Mouse (Mus musculus) lung, embryonic 16.5 days (tissue): ENCODE measurements around the gene Gm28051. TPM values are rescaled to one million over a fixed set of nuclear protein-coding genes. Genes with fewer than 3 reads are reported as not detected.

ENCODE experiments used
- ATAC-seq: fragments of 200-750 bp; cut with Nextera tagmentation; 2 replicates; pipeline ENCODE4 v1.8.0; 2017; ENCODE audit warnings: low read depth, mild to moderate bottlenecking, moderate library complexity
- H3K27ac ChIP-seq: fragments of 300-500 bp; sonication (generic); 2 replicates; pipeline ENCODE4 v1.5.1; 2014; ENCODE audit warnings: mild to moderate bottlenecking, control low read depth, low read length
- H3K27me3 ChIP-seq: fragments of 300-500 bp; sonication (generic); 2 replicates; pipeline ENCODE4 v1.6.1; 2014; ENCODE audit warnings: low read depth, low read length, mixed read lengths; ENCODE audit not compliant: control insufficient read depth, insufficient read depth
- H3K36me3 ChIP-seq: fragments of 300-500 bp; sonication (generic); 2 replicates; pipeline ENCODE4 v1.6.1; 2014; ENCODE audit warnings: low read length; ENCODE audit not compliant: control insufficient read depth, insufficient read depth
- H3K4me1 ChIP-seq: fragments of 300-500 bp; sonication (generic); replicated peaks from 2 replicates; pipeline ENCODE4 v1.6.1; 2014; ENCODE audit warnings: low read length, mixed read lengths; ENCODE audit not compliant: control insufficient read depth, insufficient read depth
- H3K4me2 ChIP-seq: fragments of 300-500 bp; sonication (generic); 2 replicates; pipeline ENCODE4 v1.6.1; 2014; ENCODE audit warnings: low read depth, low read length, control low read depth
- H3K4me3 ChIP-seq: fragments of 300-500 bp; sonication (generic); 2 replicates; pipeline ENCODE4 v1.5.1; 2014; ENCODE audit warnings: mild to moderate bottlenecking, low read length, control low read depth
- H3K9ac ChIP-seq: fragments of 300-500 bp; sonication (generic); 2 replicates; pipeline ENCODE4 v1.6.1; 2014; ENCODE audit warnings: low read length, control low read depth
- H3K9me3 ChIP-seq: fragments of 300-500 bp; sonication (generic); 2 replicates; pipeline ENCODE4 v1.6.1; 2016; ENCODE audit warnings: low read length; ENCODE audit not compliant: control insufficient read depth
- WGBS: fragments of 180-500 bp; shearing (Covaris S2); extraction: QIAGEN DNeasy Blood & Tissue Kit; methylation state at CpG from one replicate; pipeline ENCODE4 v1.1.7; 2014; 5-methylcytosine and 5-hydroxymethylcytosine counted together
- polyA plus RNA-seq: library from polyadenylated mRNA; unstranded; fragments of >200 nt; fragmentation: Nextera tagmentation; extraction: Ambion mirVana; gene quantifications from 2 replicates; pipeline ENCODE4 v1.2.1, GENCODE M21; 2015

The Gm28051 gene
- polyA plus RNA-seq = not detected in 2 replicates

DNA sequence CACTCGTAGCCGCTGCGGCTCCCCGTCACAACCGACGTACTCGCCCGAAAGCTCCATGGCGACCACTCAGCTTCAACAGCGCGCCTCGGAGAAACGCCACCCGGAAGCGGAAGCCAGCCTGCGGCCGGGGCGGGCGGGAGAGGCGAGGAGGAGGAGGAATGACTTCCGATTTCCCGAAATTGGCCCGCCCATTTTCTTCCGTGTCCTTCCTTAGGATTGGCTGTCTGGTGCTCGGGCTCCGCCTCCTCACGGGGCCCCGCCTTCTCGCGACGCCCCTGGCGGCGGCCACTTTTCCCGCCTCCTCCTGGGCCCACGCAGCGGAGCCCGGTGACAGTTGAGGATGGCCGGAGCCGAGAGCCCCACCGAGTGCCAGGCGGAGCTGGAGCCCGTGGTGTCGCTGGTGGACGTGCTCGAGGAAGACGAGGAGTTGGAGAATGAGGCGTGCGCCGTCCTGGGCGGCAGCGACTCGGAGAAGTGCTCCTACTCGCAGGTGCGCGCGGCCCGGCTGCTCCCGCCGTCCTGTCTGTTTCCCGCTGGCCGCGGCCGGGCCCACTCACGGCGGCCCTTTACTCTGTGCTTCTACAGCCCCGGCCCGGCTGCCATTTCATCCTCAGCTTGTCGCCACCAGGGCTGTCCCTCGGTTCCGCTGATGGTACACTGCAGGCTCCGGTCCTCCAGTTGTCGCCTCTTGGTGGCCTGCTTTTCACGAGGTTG lies at the start of gene Gm28051, which contains the start of the genes Gon7 and Ubr7:
TSS of gene Gm28051 (minus strand) at position 77 of the 714 bp plus-strand sequence.
TSS of gene Gon7 (minus strand) at position 115 of the 714 bp plus-strand sequence.
TSS of gene Ubr7 (plus strand) at position 279 of the 714 bp plus-strand sequence.
- H3K27me3 ChIP-seq = no peaks in the 10 kb centered on the region
- ATAC-seq = peak; percentile 98
- peak within 1 kb of the TSS; percentile 70 for H3K4me3 ChIP-seq
- peak within 1 kb of the TSS; percentile 95 for H3K27ac ChIP-seq
- H3K4me1 ChIP-seq = peaks cover 16% of the 10 kb centered on the region
- peak within 1 kb of the TSS; percentile 73 for H3K9ac ChIP-seq
- peak within 1 kb of the TSS; percentile 83 for H3K4me2 ChIP-seq
- H3K9me3 ChIP-seq = no peaks in the 10 kb centered on the region
- under 1% methylated on average over 73 of the region's 73 CpGs for WGBS
- 0 out of 2 replicates have a peak, but pooled peaks cover 2% of the 10 kb centered on the region for H3K36me3 ChIP-seq

DNA sequence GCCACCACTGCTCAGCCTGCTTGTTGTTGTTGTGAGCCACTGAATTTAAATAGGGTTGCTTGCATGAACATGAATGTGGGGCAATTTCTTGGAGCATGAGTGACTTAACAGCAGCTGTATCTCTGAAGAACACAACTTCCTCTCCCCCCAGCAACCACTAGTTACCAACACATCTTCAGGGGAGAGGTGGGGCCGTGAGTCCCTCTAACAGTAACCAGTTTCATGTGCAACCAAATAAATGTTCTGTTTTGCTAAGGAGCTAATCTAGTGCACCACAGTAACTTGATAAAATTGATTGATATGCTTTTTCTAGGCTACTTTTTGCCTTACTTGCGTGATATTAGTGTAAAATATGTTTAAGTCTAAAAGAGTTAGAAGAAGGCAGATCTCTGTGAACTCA lies 42.0 kb upstream of the Gm28051 start:
- Histone ChIP-seq H3K4me1 (no peaks in the 10 kb centered on the region), H3K4me2 (no peak overlapping the region), H3K36me3 (peaks cover 2% of the 10 kb centered on the region; the same call in 1 of the 2 replicates), H3K27me3 (no peaks in the 10 kb centered on the region), H3K4me3 (no peak overlapping the region), H3K27ac (no peak overlapping the region), H3K9me3 (no peaks in the 10 kb centered on the region), H3K9ac (no peak overlapping the region)
- 86% methylated on average over 2 of the region's 2 CpGs for WGBS
- ATAC-seq = no peak

DNA sequence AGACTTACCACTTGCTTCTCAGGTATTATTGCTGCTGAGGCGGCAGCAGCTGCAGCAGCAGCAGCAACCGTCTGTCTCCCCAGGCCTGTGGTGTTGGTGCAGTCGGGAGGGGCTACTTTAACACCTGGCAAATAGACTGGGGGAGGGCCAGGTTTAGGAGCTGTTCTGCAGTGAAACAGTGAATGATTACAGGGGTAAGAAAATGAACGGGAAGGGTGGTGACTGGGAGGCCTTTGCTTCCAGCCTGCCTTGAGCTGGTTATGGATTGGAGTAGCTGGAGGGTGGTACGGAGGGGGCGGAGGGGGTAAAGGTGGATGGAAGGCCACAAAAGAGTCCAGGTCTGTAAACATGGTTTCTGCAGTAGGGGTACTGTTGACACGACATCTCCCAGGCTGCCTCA lies 30.4 kb upstream of the Gm28051 start:
- ATAC-seq = no peak
- no peaks in the 10 kb centered on the region for H3K9me3 ChIP-seq
- H3K27me3 ChIP-seq = no peaks in the 10 kb centered on the region
- no peak overlapping the region for H3K27ac ChIP-seq
- H3K36me3 ChIP-seq = peaks cover 50% of the 10 kb centered on the region
- H3K4me1 ChIP-seq = no peaks in the 10 kb centered on the region
- 80% methylated on average over 7 of the region's 7 CpGs for WGBS
- H3K9ac ChIP-seq = no peak overlapping the region
- H3K4me3 ChIP-seq = no peak overlapping the region
- no peak overlapping the region for H3K4me2 ChIP-seq

- Histone ChIP-seq H3K4me2 (no peak overlapping the region), H3K9ac (no peak overlapping the region), H3K36me3 (peaks cover 37% of the 10 kb centered on the region), H3K27ac (no peak overlapping the region), H3K9me3 (no peaks in the 10 kb centered on the region), H3K27me3 (no peaks in the 10 kb centered on the region), H3K4me3 (no peak overlapping the region), H3K4me1 (no peaks in the 10 kb centered on the region)
- no peak for ATAC-seq
- 89% methylated on average over 5 of the region's 5 CpGs for WGBS
These were observed 28.0 kb upstream of the Gm28051 start for GRCm38 (mm10) chr12:102785593-102785985.

DNA sequence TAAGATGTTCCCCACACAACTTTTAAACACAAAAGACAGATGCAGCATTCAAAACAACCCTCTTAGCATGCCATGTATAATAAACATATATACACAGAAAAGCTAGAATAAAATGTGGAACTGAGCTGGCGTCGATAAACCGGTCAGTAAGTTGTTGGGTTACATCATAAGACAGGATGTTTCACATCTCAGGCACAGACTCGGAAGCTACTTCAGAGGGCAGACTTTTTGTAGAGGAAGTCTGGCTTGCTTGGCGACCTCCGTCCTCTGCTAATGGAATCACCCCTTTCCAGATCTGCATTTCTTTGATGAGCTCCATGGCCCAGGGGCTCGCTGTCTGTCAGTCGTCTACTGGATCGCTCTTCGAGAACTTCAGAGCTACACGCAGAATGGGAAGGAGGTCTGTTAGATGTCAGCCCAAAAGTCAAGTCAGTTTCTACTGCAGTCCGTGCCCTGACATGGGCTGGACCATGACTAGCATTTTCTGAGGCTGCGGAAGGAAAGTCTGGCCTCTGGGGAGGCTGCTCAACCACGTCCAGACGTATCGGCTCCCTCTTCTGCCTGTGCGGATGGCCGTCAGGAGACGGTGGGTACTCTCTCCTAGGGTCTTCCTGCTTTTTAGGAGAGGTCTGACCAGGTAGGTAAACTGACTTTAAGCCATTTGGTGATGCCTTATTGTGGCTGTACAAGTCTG lies 27.5 kb upstream of the Gm28051 start:
- Histone ChIP-seq H3K27me3 (no peaks in the 10 kb centered on the region), H3K9me3 (no peaks in the 10 kb centered on the region), H3K27ac (no peak overlapping the region), H3K4me2 (no peak overlapping the region), H3K4me1 (no peaks in the 10 kb centered on the region), H3K9ac (no peak overlapping the region), H3K4me3 (no peak overlapping the region), H3K36me3 (peaks cover 32% of the 10 kb centered on the region)
- WGBS = 86% methylated on average over 19 of the region's 19 CpGs
- ATAC-seq = no peak

- H3K27ac ChIP-seq = no peak overlapping the region
- H3K4me2 ChIP-seq = no peak overlapping the region
- no peaks in the 10 kb centered on the region for H3K9me3 ChIP-seq
- H3K4me3 ChIP-seq = no peak overlapping the region
- H3K27me3 ChIP-seq = no peaks in the 10 kb centered on the region
- no peak overlapping the region for H3K9ac ChIP-seq
- 87% methylated on average over 5 of the region's 5 CpGs for WGBS
- ATAC-seq = no peak
- no peaks in the 10 kb centered on the region for H3K4me1 ChIP-seq
- H3K36me3 ChIP-seq = peaks cover 21% of the 10 kb centered on the region
These were observed 25.3 kb upstream of the Gm28051 start for GRCm38 (mm10) chr12:102782841-102783240.

GRCm38 (mm10) chr12:102779452-102779851 lies 21.9 kb upstream of the Gm28051 start:
- Histone ChIP-seq H3K36me3 (peaks cover 8% of the 10 kb centered on the region; the same call in 1 of the 2 replicates), H3K4me3 (no peak overlapping the region), H3K27ac (no peak overlapping the region), H3K4me2 (no peak overlapping the region), H3K4me1 (no peaks in the 10 kb centered on the region), H3K9ac (no peak overlapping the region), H3K27me3 (no peaks in the 10 kb centered on the region), H3K9me3 (no peaks in the 10 kb centered on the region)
- ATAC-seq = peak; percentile 23; the same call in 1 of the 2 replicates
- 44% methylated on average over 3 of the region's 3 CpGs for WGBS

GRCm38 (mm10) chr12:102778151-102778550 lies 20.6 kb upstream of the Gm28051 start:
- 85% methylated on average over 5 of the region's 5 CpGs for WGBS
- Histone ChIP-seq H3K4me1 (no peaks in the 10 kb centered on the region), H3K9me3 (no peaks in the 10 kb centered on the region), H3K36me3 (peaks cover 8% of the 10 kb centered on the region; the same call in 1 of the 2 replicates), H3K27me3 (no peaks in the 10 kb centered on the region), H3K4me2 (no peak overlapping the region), H3K9ac (no peak overlapping the region), H3K4me3 (no peak overlapping the region), H3K27ac (no peak overlapping the region)
- no peak for ATAC-seq

GRCm38 (mm10) chr12:102776035-102776434 lies 18.5 kb upstream of the Gm28051 start:
- no peak for ATAC-seq
- no peak overlapping the region for H3K4me2 ChIP-seq
- H3K27me3 ChIP-seq = no peaks in the 10 kb centered on the region
- H3K9ac ChIP-seq = no peak overlapping the region
- H3K4me3 ChIP-seq = no peak overlapping the region
- peaks cover 19% of the 10 kb centered on the region for H3K36me3 ChIP-seq
- no peak overlapping the region for H3K27ac ChIP-seq
- WGBS = 94% methylated on average over 14 of the region's 14 CpGs
- H3K4me1 ChIP-seq = no peaks in the 10 kb centered on the region
- H3K9me3 ChIP-seq = no peaks in the 10 kb centered on the region
